ENCODE assay signal across 33 mouse cellular contexts in genomic region chr7:56254568-56254967, GRCm38 (mm10). TPM values are rescaled to one million over a fixed set of nuclear protein-coding genes. Genes with fewer than 3 reads are reported as not detected.
"Had no signal": no experiment of that assay in that cellular context is flagged by ENCODE, and none has a peak within 500 bp of the region (broad histone marks: within the 10 kb centered on the region; RNA-seq: fewer than 3 reads in every experiment).

No protein-coding gene starts in this region.

- DNase-seq: cerebellum, adult 9-10 months; cerebellum, adult 9-11 months; cerebellum, postnatal 10 days; cerebellum, postnatal 14 days; cerebellum, postnatal 25 days; cerebellum, postnatal 36 days; embryo, embryonic 11 days; forebrain, postnatal 0 days; gastrocnemius, adult 2 months; gastrocnemius, postnatal 10 days; gastrocnemius, postnatal 14 days; gastrocnemius, postnatal 25 days; gastrocnemius, postnatal 36 days; heart, adult 11 months; heart, adult 18-20 months; heart, adult 2 months had no signal

- ATAC-seq: forebrain, embryonic 13.5 days; forebrain, embryonic 14.5 days; forebrain, embryonic 15.5 days; forebrain, embryonic 16.5 days; forebrain, postnatal 0 days had no signal

- H3K9me3 ChIP-seq: embryonic facial prominence, embryonic 10.5 days; embryonic facial prominence, embryonic 12.5 days; embryonic facial prominence, embryonic 13.5 days; embryonic facial prominence, embryonic 15.5 days; forebrain, embryonic 12.5 days; forebrain, embryonic 13.5 days; forebrain, embryonic 15.5 days had no signal

- H3K4me2 ChIP-seq: embryonic facial prominence, embryonic 12.5 days; embryonic facial prominence, embryonic 13.5 days; embryonic facial prominence, embryonic 15.5 days; forebrain, embryonic 12.5 days; forebrain, embryonic 13.5 days; forebrain, embryonic 15.5 days had no signal

- H3K27ac ChIP-seq: embryonic facial prominence, embryonic 10.5 days; embryonic facial prominence, embryonic 12.5 days; embryonic facial prominence, embryonic 13.5 days; embryonic facial prominence, embryonic 15.5 days; forebrain, embryonic 10.5 days; forebrain, embryonic 12.5 days; forebrain, embryonic 13.5 days; forebrain, embryonic 15.5 days; gastrocnemius, adult 2 months; heart, adult 2 months had no signal

- H3K4me1 ChIP-seq: embryonic facial prominence, embryonic 15.5 days; forebrain, embryonic 10.5 days; forebrain, embryonic 12.5 days; forebrain, embryonic 13.5 days; forebrain, embryonic 15.5 days had no signal

- H3K9ac ChIP-seq: embryonic facial prominence, embryonic 12.5 days; embryonic facial prominence, embryonic 13.5 days; embryonic facial prominence, embryonic 15.5 days; forebrain, embryonic 12.5 days; forebrain, embryonic 13.5 days; forebrain, embryonic 15.5 days; forebrain, postnatal 0 days had no signal

- H3K4me3 ChIP-seq: embryonic facial prominence, embryonic 10.5 days; embryonic facial prominence, embryonic 12.5 days; embryonic facial prominence, embryonic 13.5 days; embryonic facial prominence, embryonic 15.5 days; erythroblast, embryonic 14.5 days; forebrain, embryonic 10.5 days; forebrain, embryonic 12.5 days; forebrain, embryonic 13.5 days; forebrain, embryonic 15.5 days; gastrocnemius, adult 2 months; heart, adult 2 months had no signal

- H3K36me3 ChIP-seq: embryonic facial prominence, embryonic 10.5 days; embryonic facial prominence, embryonic 12.5 days; embryonic facial prominence, embryonic 13.5 days; embryonic facial prominence, embryonic 15.5 days; forebrain, embryonic 10.5 days; forebrain, embryonic 12.5 days; forebrain, embryonic 15.5 days had no signal

- H3K27me3 ChIP-seq: embryonic facial prominence, embryonic 12.5 days; embryonic facial prominence, embryonic 13.5 days; embryonic facial prominence, embryonic 15.5 days; forebrain, embryonic 12.5 days; forebrain, embryonic 13.5 days; forebrain, embryonic 15.5 days had no signal

RNA-seq across cellular contexts. Expression of gene Oca2, which starts 15.0 kb away (rescaled TPM):
- total RNA-seq: common myeloid progenitor, adult 5-6 weeks; gastrocnemius, adult 18-20 months; gastrocnemius, adult 2 months; gastrocnemius, adult 8-10 months; gastrocnemius, postnatal 10 days; gastrocnemius, postnatal 14 days; gastrocnemius, postnatal 25 days; gastrocnemius, postnatal 36 days; granulocyte monocyte progenitor cell, adult 5-6 weeks; heart, adult 18-20 months; heart, adult 2 months; heart, adult 8-10 months had no signal
- polyA plus RNA-seq: embryonic facial prominence, embryonic 13.5 days; erythroblast, embryonic 14.5 days; gonadal fat pad, adult 2 months; heart, adult 2 months had no signal
